Mouse (Mus musculus) kidney, embryonic 15.5 days (tissue): ENCODE measurements around the gene Bco1. TPM values are rescaled to one million over a fixed set of nuclear protein-coding genes. Genes with fewer than 3 reads are reported as not detected.
A peak's percentile ranks its signal among the peaks of the same experiment; 100 is the strongest.

ENCODE experiments used
- ATAC-seq: fragments of 200-750 bp; cut with Nextera tagmentation; replicated peaks from 2 replicates; pipeline ENCODE4 v1.8.0; 2017; ENCODE audit warnings: moderate TSS enrichment; ENCODE audit not compliant: low FRiP score
- H3K27ac ChIP-seq: fragments of 300-500 bp; sonication (generic); 2 replicates; pipeline ENCODE4 v1.5.1; 2015; ENCODE audit warnings: mild to moderate bottlenecking, inconsistent platforms
- H3K27me3 ChIP-seq: fragments of 300-500 bp; sonication (generic); 2 replicates; pipeline ENCODE4 v1.6.1; 2015; ENCODE audit warnings: inconsistent platforms
- H3K36me3 ChIP-seq: fragments of 300-500 bp; sonication (generic); 2 replicates; pipeline ENCODE4 v1.6.1; 2015; ENCODE audit warnings: inconsistent platforms
- H3K4me1 ChIP-seq: fragments of 300-500 bp; sonication (generic); 2 replicates; pipeline ENCODE4 v1.6.1; 2015; ENCODE audit warnings: inconsistent platforms
- H3K4me2 ChIP-seq: fragments of 300-500 bp; sonication (generic); 2 replicates; pipeline ENCODE4 v1.6.1; 2015; ENCODE audit warnings: moderate library complexity, mild to moderate bottlenecking, inconsistent platforms
- H3K4me3 ChIP-seq: fragments of 300-500 bp; sonication (generic); replicated peaks from 2 replicates; pipeline ENCODE4 v1.5.1; 2015; ENCODE audit warnings: mild to moderate bottlenecking, inconsistent platforms
- H3K9ac ChIP-seq: fragments of 300-500 bp; sonication (generic); 2 replicates; pipeline ENCODE4 v1.6.1; 2015; ENCODE audit warnings: mild to moderate bottlenecking, inconsistent platforms
- H3K9me3 ChIP-seq: fragments of 300-500 bp; sonication (generic); replicated peaks from 2 replicates; pipeline ENCODE4 v1.6.1; 2016; ENCODE audit warnings: inconsistent platforms
- WGBS: fragments of 180-500 bp; shearing (Covaris S2); methylation state at CpG from one replicate; pipeline ENCODE4 v1.1.7; 2015; ENCODE audit warnings: mixed read lengths; 5-methylcytosine and 5-hydroxymethylcytosine counted together
- polyA plus RNA-seq: library from polyadenylated mRNA; unstranded; fragments of >200 nt; fragmentation: Nextera tagmentation; extraction: Ambion mirVana; gene quantifications from 2 replicates; pipeline ENCODE4 v1.2.1, GENCODE M21; 2015

Gene Bco1
- polyA plus RNA-seq = 0.33 and 0.36 TPM in 2 replicates

DNA sequence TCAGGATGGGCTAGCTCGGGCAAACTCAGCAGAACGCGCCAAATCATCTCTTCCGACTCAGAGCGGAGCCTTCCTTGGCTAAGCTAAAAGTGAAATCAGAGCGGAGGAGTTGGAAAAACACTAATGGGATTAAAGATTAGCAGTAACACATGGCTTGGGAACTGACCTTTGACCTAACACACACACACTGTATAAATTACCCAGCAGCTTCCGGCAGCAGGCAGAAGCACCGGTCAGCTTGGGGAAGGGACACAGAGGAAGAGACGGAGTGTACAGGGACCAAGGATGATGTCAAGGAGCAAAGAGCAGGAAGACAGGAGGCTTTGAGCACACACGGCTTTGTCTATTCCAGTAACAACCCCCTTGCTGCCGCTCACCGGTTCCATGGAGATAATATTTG is at the start of gene Bco1:
TSS of gene Bco1 (plus strand) at position 208 of the 400 bp plus-strand sequence.
- WGBS = 46% methylated on average over 12 of the region's 12 CpGs
- H3K4me2 ChIP-seq = no peak within 1 kb of the TSS
- no peak within 1 kb of the TSS for H3K9ac ChIP-seq
- H3K9me3 ChIP-seq = peaks cover 7% of the 10 kb centered on the region
- H3K4me1 ChIP-seq = peaks cover 18% of the 10 kb centered on the region
- H3K36me3 ChIP-seq = no peaks in the 10 kb centered on the region
- H3K27ac ChIP-seq = no peak within 1 kb of the TSS
- no peak within 1 kb of the TSS for H3K4me3 ChIP-seq
- H3K27me3 ChIP-seq = 0 out of 2 replicates have a peak, but pooled peaks cover 5% of the 10 kb centered on the region
- ATAC-seq = no peak

DNA sequence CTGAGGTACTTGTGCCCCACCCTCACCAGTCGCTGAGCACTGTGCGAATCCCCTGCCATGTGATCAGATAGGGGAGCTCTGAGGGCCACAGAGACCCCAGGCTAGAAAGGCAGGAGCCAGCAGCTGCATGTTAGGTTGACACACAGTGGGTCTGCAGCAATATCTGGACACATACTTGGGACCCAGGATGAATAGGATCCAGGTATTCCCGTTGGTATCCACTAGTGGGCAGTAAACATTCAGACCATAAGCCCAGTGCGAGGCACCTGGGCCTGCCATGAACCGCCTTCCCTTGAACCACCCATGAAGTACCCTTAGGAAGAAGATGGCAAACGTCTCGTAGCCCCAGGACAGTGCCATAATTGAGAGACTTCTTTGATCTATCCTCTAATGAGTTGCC is 46.2 kb upstream of the Bco1 start:
- Histone ChIP-seq H3K27me3 (no peaks in the 10 kb centered on the region), H3K36me3 (no peaks in the 10 kb centered on the region), H3K9me3 (no peaks in the 10 kb centered on the region), H3K27ac (no peak overlapping the region), H3K4me2 (no peak overlapping the region), H3K4me1 (peaks cover 11% of the 10 kb centered on the region; the same call in 1 of the 2 replicates), H3K9ac (no peak overlapping the region), H3K4me3 (no peak overlapping the region)
- WGBS = 74% methylated on average over 7 of the region's 7 CpGs
- ATAC-seq = no peak

DNA sequence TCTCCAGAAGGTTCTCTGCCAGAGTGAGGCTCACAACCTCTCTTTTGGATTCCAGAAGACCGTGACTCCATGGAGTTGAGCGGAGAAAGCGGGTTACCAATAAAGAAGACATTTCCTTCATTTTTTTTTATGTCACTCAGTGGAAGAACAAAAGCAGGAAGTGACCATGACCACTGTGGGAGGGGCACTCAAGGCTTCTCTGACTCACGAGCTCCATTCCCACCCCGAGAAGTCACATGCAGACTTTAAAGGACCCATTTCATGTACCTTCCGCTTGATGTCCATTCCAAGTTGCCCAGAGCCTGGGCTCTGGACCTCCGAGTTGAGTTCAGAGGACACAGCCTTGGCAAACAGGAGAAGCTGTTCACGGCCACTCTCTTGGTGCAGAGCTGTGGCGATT is 44.9 kb upstream of the Bco1 start:
- WGBS = 83% methylated on average over 9 of the region's 9 CpGs
- no peaks in the 10 kb centered on the region for H3K9me3 ChIP-seq
- no peak overlapping the region for H3K4me2 ChIP-seq
- no peak overlapping the region for H3K9ac ChIP-seq
- H3K4me1 ChIP-seq = peaks cover 11% of the 10 kb centered on the region; the same call in 1 of the 2 replicates
- H3K4me3 ChIP-seq = no peak overlapping the region
- no peak for ATAC-seq
- H3K27me3 ChIP-seq = no peaks in the 10 kb centered on the region
- H3K36me3 ChIP-seq = no peaks in the 10 kb centered on the region
- H3K27ac ChIP-seq = no peak overlapping the region

DNA sequence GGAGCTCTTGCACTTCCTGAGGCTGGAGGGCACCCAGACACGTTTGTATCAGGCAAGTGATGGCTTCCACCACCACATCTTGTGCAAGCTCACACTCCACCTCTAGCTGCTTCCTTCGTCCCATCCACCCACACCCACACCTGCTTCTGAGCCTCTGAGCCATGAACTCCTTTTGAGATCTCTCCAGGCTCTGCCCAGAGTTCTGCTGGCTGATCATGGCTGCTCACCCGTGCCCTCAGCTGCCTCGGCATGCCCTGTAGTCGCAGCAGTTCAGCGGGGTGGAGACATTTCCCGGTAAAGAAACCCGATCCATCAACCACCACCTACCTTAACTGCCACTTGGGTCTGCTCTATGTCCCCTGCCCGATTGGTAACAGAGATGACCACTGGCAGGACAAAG is 44.3 kb upstream of the Bco1 start:
- Histone ChIP-seq H3K4me1 (peaks cover 11% of the 10 kb centered on the region; the same call in 1 of the 2 replicates), H3K27me3 (no peaks in the 10 kb centered on the region), H3K4me2 (no peak overlapping the region), H3K9ac (no peak overlapping the region), H3K9me3 (no peaks in the 10 kb centered on the region), H3K4me3 (no peak overlapping the region), H3K27ac (0 out of 2 replicates have a peak overlapping the region, but pooled peaks have one; percentile 27), H3K36me3 (no peaks in the 10 kb centered on the region)
- ATAC-seq = peak; percentile 71
- 23% methylated on average over 9 of the region's 9 CpGs for WGBS

DNA sequence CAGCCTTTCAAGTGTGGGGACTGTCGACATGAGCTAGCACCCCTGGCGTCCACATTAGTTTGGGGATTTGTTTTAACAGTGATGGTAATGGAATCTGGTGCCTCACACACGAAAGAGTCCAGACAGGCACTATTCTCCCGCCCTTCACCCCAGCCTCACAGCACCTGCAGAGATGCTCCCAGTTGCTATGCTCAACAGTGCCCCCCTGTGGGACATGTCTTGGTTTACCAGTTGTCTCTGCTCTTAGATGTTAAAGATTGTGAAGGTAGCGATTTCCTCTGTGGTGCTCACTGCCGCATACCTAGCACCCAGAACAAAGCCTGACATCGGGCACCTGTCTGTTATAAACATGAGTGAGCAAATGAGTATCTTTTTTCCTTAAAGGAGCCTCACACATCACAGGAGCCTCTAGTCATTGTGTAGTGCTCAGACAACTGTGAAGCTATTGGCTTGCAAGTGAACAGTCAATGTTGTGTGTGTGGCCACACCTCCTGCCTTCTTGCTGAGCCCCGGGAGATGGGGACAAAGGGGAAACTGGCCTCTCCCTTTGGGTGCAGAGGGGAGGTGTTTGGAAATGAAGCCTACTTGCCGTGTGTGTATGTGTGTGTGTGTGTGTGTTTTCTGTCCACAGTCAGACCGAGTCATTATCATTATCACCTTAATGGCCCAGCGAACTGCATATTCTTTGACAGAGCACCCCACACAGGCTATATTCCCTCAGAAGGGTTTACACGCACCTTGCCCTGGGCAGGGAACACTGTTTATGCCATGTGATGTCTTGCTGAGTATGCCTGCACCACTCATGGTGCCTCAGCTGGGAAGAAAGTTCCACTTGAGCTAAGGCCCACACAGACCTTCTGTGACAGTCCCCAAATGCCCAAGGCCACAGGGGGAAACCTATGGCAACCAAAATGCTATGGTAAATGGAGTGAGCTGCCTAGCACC is 42.2 kb upstream of the Bco1 start:
- H3K27me3 ChIP-seq = no peaks in the 10 kb centered on the region

DNA sequence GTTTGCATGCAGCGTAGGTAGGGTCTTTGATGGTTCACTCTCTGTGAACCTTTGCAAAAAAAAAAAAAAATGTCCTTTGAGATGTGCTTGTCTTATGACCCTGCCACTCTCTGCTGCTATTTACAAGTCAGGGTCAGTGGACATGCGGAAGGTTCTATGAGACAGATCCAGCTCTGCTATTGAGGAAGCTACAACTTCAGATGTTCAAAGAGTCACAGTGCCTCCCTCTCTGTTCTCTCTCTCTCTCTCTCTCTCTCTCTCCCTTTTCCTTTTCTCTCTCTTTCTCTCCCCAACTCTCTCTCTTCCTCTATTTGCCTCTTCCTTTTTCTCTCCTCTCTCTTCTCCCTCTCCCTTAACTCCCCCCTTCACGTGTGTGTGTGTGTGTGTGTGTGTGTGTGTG is 41.5 kb upstream of the Bco1 start:
- H3K27ac ChIP-seq = no peak overlapping the region
- H3K4me3 ChIP-seq = no peak overlapping the region
- no peaks in the 10 kb centered on the region for H3K9me3 ChIP-seq
- ATAC-seq = no peak
- peaks cover 11% of the 10 kb centered on the region; the same call in 1 of the 2 replicates for H3K4me1 ChIP-seq
- no peaks in the 10 kb centered on the region for H3K36me3 ChIP-seq
- no peaks in the 10 kb centered on the region for H3K27me3 ChIP-seq
- WGBS = 83% methylated on average over 3 of the region's 3 CpGs
- no peak overlapping the region for H3K9ac ChIP-seq
- H3K4me2 ChIP-seq = no peak overlapping the region

More for the DNA sequence above, 42.2 kb upstream of the Bco1 start:
- H3K36me3 ChIP-seq = no peaks in the 10 kb centered on the region
- no peak for ATAC-seq
- H3K9me3 ChIP-seq = no peaks in the 10 kb centered on the region
- H3K27ac ChIP-seq = no peak overlapping the region
- 71% methylated on average over 12 of the region's 12 CpGs for WGBS
- H3K9ac ChIP-seq = no peak overlapping the region
- peaks cover 11% of the 10 kb centered on the region; the same call in 1 of the 2 replicates for H3K4me1 ChIP-seq
- H3K4me3 ChIP-seq = no peak overlapping the region
- no peak overlapping the region for H3K4me2 ChIP-seq

DNA sequence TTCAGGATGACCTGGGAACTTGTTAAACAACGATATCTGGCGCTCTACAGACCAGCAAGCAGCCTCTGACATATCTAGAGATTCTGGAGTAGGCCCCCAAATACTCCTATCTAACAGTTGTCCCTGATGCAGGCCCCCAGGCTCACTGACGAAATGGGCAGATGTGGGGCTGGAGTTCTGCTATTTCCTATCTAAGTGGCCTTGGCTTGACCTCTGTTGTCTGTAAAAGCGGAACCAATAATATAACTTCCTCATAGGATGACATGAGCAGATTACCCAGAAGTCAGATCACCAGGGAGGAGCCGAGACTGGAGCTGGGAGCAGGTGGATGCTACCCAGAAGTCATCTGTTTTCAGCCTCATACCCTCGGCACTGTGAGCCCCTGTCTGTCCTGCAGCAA is 40.6 kb upstream of the Bco1 start:
- 68% methylated on average over 6 of the region's 6 CpGs for WGBS
- no peaks in the 10 kb centered on the region for H3K9me3 ChIP-seq
- peaks cover 11% of the 10 kb centered on the region; the same call in 1 of the 2 replicates for H3K4me1 ChIP-seq
- no peak overlapping the region for H3K4me3 ChIP-seq
- no peak overlapping the region for H3K9ac ChIP-seq
- no peak for ATAC-seq
- H3K4me2 ChIP-seq = no peak overlapping the region
- no peaks in the 10 kb centered on the region for H3K27me3 ChIP-seq
- H3K36me3 ChIP-seq = no peaks in the 10 kb centered on the region
- no peak overlapping the region for H3K27ac ChIP-seq

DNA sequence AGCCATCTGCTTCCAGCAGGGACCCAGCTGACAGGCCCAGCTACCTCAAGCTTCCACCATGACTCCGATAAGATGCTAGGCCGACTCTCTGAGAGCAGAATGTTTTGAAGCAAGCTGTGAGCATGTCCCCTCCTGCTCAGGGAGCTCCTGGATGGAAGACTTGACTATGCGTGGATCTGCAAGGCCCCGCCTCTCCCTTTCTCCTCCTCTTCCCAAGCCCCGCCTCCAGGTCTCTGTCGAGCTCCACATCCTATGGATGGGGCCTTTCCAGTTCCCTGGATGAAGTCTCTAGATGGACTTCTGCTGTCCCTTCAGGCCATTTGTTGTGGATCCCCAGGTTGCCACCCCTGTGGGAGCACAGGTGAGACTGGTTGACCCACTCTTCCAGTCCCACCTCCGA is 36.6 kb upstream of the Bco1 start:
- Histone ChIP-seq H3K36me3 (no peaks in the 10 kb centered on the region), H3K4me3 (no peak overlapping the region), H3K9me3 (no peaks in the 10 kb centered on the region; the same call in 1 of the 2 replicates), H3K27me3 (no peaks in the 10 kb centered on the region), H3K4me1 (no peaks in the 10 kb centered on the region), H3K9ac (no peak overlapping the region), H3K27ac (no peak overlapping the region), H3K4me2 (no peak overlapping the region)
- WGBS = 68% methylated on average over 7 of the region's 7 CpGs
- no peak for ATAC-seq

DNA sequence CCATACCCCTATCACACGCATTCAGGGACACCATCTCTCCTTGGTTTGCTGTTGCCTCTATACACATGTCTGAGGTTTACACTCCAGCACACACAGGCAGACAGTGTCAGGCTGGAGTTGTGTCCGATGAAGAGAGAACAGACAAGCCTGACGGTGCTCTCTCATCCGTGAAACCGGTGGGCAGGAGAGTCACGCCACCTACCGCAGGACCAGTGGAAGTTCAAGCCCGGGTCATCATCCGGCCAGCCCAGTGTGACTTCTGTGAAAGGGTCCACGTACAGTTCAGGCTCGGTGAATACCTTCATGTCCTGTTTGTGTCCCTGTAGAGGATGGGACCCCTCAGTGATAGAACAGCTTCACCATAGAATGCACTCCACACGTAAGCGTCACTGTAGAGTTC is 35.3 kb upstream of the Bco1 start:
- Histone ChIP-seq H3K27me3 (no peaks in the 10 kb centered on the region), H3K27ac (no peak overlapping the region), H3K4me1 (no peaks in the 10 kb centered on the region), H3K36me3 (no peaks in the 10 kb centered on the region), H3K9me3 (no peaks in the 10 kb centered on the region; the same call in 1 of the 2 replicates), H3K4me3 (no peak overlapping the region), H3K9ac (no peak overlapping the region), H3K4me2 (no peak overlapping the region)
- 61% methylated on average over 13 of the region's 13 CpGs for WGBS
- ATAC-seq = 0 out of 2 replicates have a peak, but pooled peaks have one; percentile 29

DNA sequence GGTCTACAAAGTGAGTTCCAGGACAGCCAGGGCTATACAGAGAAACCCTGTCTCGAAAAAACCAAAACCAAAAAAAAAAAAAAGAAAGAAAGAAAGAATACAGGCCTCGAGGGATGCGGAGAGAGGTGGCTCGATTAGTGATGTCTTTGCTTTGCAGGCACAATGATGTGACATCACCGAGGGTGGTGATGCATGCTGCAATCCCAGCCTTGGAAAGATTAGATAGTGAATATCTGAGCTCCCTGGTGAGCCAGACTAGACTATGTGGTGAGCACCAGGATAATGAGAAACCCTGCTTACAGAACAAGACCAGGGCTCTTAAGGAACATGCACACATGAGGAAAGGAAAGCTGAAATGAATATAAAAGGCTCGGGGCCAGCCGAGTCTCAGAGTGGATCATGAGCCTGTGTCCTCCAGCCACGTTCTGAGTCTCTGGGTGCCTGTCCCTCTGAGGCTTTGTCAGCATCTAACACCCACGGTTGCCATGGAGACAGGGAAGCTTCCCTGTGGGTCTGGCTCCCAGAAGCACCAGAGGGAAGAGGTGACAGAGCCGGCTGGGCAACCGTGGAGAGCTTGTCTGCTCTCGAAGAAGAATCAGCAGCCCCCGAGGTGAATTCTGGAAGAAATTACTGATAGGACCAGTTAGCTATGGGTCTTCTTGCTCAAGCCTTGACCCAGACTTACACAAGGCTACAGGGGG is 34.3 kb upstream of the Bco1 start:
- no peaks in the 10 kb centered on the region for H3K36me3 ChIP-seq
- H3K4me1 ChIP-seq = no peaks in the 10 kb centered on the region
- H3K4me3 ChIP-seq = no peak overlapping the region
- 62% methylated on average over 13 of the region's 13 CpGs for WGBS
- no peak overlapping the region for H3K9ac ChIP-seq
- H3K27me3 ChIP-seq = no peaks in the 10 kb centered on the region
- ATAC-seq = no peak
- H3K4me2 ChIP-seq = no peak overlapping the region
- H3K27ac ChIP-seq = no peak overlapping the region
- no peaks in the 10 kb centered on the region; the same call in 1 of the 2 replicates for H3K9me3 ChIP-seq

DNA sequence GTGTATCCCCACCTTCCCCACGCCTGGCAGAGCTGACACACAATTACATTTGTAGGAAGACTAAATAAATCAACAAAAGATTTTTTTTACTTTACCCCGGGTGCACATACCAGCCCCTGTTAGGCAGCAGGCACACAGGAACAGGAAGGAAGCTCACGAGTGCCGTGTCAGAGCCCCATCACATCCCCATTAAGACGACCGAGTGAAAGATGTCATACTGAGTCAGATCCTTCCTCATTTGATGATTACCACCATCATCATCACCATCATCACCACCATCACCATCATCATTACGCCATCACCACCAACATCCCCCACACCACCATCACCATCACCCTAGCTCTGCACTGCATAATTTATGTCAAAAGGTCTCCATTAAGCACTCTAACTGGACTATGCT is 28.7 kb upstream of the Bco1 start:
- 82% methylated on average over 7 of the region's 7 CpGs for WGBS

DNA sequence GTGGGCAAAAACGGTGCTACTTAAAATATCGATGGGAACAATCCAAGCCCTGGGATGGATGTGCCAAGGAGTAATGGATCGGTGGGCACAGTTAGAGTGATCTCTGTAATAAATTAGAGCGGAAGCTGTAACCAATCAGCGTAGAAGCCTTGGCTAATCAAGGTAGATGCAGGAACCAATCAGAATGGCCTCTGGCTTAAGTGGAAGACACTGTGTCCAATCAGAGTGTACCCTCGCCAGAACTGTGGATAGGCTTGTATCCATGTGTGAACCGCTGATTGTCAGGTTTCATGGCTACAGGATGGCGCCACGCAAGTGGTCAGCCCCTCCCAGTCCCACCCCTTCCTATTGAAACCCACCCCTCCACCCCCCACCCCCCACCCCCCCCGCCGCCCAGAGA is 28.3 kb upstream of the Bco1 start:
- H3K9ac ChIP-seq = no peak overlapping the region
- H3K4me1 ChIP-seq = no peaks in the 10 kb centered on the region
- no peak overlapping the region for H3K4me2 ChIP-seq
- no peak overlapping the region for H3K27ac ChIP-seq
- ATAC-seq = no peak
- no peaks in the 10 kb centered on the region for H3K36me3 ChIP-seq
- WGBS = 91% methylated on average over 11 of the region's 11 CpGs
- H3K27me3 ChIP-seq = no peaks in the 10 kb centered on the region
- H3K4me3 ChIP-seq = no peak overlapping the region
- H3K9me3 ChIP-seq = no peaks in the 10 kb centered on the region; the same call in 1 of the 2 replicates

More for the DNA sequence above, 28.7 kb upstream of the Bco1 start:
- Histone ChIP-seq H3K27me3 (no peaks in the 10 kb centered on the region), H3K9ac (no peak overlapping the region), H3K36me3 (no peaks in the 10 kb centered on the region), H3K4me1 (no peaks in the 10 kb centered on the region), H3K4me2 (no peak overlapping the region), H3K4me3 (no peak overlapping the region), H3K9me3 (no peaks in the 10 kb centered on the region; the same call in 1 of the 2 replicates), H3K27ac (no peak overlapping the region)
- no peak for ATAC-seq
